Mouse (Mus musculus) ovary, adult 18-20 months (tissue): ENCODE results near the gene Ctrc.

Experiments
- DNase-seq: peaks from one replicate; pipeline ENCODE4 v3.0.0; 2022; ENCODE audit warnings: low spot score, mixed read lengths

Gene Ctrc

DNA sequence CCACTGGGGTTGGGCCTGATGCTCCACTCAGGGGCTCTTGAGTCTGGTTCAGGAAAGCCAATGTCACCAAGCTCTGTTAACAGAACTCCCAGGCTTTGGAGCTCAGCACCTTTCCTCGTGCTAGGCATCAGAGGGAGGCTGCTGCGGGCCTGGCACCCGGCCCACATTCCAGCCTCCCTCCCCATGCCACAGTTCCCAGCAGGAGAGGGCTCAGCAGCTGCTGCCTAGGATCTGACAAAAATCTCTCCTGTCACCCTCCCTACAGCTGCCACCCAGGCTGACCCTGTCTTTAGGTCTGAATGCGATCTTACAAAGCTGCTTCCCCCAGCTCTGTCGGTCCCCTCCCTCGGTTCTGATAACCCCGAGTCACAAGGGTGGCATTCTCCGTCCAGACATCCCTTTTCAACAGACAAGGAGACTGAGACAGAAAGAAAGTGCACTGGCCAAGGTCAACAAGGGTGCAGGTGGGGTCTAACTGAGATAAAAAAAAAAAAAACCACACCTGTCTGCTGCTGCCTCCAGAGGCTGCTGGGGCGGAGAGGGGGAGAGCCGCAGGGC is 20.9 kb upstream of the Ctrc start:
- DNase-seq: no peak

GRCm38 (mm10) chr4:141865600-141865999 is 19.4 kb upstream of the Ctrc start:
- no peak for DNase-seq

DNA sequence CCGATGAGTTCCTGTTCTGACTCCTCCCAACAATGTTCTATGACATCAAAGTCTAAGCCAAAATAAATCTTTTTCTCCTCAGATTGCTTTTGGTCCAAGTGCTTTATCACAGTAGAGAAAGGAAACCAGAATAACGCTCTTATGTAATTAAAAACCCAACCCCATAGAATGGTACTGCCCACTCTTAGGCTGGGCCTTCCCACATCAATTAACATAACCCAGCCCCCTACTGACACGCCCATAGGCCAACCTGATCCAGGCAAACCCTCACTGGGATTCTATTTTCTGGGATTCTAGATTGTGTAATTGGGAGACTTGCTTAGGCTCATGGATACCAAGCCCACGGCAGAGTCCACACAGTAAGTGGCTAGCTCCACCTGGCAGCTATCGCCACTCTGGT is 18.8 kb upstream of the Ctrc start:
- no peak for DNase-seq

GRCm38 (mm10) chr4:141864506-141864905 is 18.3 kb upstream of the Ctrc start:
- no peak for DNase-seq

GRCm38 (mm10) chr4:141863726-141864280 is 17.6 kb upstream of the Ctrc start:
- no peak for DNase-seq

GRCm38 (mm10) chr4:141862867-141863266 is 16.7 kb upstream of the Ctrc start:
- DNase-seq: no peak

DNA sequence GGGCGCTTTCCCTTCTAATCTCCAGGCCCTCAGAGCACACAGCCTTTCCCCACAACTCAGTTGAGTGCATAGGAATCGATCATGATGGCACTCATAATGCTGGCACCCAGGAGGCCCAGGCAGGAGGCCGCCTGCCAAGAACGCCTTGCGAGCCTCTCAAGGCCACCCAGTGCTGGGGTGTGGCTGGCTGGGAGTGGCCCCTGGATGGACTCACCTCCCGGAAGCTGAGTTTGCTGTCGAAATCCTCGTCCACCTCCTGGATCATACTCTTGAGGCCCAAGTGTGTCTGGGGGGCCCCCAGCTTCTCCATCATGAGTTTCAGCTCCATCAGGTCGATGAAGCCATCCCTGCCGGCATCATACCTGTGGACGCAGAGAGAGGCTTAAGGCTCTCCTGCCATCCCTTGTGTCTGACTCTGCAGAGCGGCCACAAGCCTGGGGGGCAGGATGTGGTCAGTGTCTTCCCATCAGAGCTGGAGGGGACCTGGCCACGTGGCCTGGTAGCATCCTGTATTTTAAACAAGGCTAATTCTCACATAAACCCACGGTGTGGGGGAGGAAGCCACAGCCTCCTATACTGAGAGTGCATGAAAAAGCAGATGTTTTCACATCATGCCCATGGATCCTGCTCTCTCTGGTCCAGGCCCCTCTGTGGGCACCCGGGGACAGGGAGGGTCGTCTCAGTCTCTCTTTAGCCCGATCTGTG is 15.6 kb upstream of the Ctrc start:
- no peak for DNase-seq

DNA sequence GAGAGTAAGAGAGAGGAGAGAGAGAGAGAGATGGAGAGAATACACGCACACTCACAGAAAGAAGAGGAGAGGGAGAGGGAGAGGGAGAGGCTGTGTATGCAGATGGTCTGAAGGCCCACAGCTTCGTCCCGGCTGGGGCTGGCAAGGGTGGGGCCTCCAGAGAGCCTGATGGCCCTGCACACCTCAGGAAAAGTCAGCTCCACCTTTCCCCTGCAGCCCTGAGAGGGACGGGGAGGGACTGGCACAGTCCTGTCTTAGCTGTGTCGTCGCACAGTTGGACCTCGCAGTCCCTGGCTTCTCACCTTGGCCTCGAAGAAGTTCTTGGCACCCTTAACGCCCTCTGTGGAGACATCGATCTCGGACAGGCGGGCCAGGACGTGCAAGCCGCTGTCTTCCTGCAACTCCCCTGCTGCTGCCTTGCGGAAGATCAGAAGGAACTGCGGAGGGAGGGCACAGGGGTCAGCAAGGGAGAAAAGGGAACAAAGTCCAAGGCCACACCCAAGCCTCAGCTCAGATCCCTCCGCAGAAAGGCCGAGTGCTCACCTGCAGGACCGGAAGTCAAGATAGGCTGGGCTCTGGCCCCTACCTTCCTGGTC is 14.2 kb upstream of the Ctrc start:
- no peak for DNase-seq

- no peak for DNase-seq
Observed at GRCm38 (mm10) chr4:141859351-141859750, 13.2 kb upstream of the Ctrc start.

- DNase-seq: no peak
Observed at GRCm38 (mm10) chr4:141858501-141858900, 12.3 kb upstream of the Ctrc start.

DNA sequence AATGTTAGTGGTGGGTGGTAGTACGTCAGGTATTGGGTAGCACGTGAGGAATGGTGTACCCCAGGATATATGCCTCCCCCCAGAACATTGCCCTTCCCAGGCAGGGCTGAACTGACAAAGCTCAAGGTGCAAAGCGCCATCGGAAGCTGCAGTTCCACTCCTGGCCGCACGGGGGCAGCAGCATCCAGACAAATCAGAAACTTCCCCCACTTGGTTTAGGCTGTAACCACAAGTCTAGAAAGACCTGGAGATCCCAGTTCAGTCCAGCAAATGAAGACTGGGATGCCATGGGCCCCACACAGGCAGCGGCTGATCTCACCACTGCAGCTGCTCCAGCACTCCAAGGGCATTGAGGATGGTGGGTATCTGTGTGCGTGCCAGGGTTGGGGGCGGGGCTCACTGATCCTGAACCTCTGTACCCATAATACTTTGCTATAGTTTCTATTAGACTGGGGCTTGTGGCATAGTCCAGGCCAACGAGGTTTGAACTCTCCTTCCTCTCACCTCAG is 11.3 kb upstream of the Ctrc start:
- DNase-seq: no peak

GRCm38 (mm10) chr4:141853437-141853836 is 7.3 kb upstream of the Ctrc start:
- DNase-seq: no peak

DNA sequence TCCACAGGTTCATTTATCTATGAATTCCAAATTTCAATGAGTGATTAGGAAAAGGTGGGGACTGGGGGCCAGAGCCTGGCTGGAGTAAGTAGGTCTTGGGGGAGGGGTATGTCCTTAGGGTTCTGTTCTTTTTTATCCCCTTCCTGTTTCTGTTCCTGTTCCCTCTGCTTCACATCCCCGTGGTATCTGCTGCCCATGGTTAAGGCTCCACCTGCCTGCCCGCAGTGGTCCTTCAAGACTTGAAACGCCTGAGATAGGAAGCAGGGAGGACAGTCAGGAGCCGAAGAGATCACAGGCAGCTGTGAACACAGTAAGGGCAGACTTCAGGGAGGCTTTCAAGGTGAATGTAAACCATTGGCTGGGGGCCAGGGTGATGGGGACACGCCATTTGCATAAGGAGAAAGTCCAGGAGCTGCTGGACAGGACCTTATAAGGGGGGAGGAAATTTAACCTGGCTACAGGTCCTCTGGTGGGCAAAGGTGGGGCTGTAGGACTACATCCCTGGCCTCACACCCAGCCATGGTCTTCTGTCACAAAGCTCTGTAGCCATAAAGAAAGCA is 11.5 kb downstream of the Ctrc start:
- no peak for DNase-seq

- DNase-seq: no peak
Observed at GRCm38 (mm10) chr4:141833911-141834310, 12.2 kb downstream of the Ctrc start.

DNA sequence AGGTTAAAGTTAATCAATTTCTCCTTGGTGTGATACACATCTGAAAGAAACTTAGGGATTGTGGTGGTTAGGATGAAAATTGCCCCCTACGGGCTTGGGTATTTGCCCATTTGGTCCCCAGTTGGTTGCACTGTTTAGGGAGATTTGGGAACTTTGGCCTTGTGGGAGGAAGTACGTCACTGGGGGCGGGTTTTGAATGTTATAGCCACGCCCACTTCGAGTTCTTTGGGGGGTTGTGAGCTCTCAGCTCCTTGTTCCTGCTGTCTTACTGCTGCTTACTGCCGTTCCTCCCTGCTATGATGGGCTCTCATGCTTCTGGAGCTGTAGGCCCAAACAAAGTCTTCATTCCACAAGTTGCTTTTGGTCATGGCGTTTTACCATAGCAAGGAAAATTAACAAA is 14.8 kb downstream of the Ctrc start:
- no peak for DNase-seq

- no peak for DNase-seq
Observed at GRCm38 (mm10) chr4:141830381-141830780, 15.8 kb downstream of the Ctrc start.

DNA sequence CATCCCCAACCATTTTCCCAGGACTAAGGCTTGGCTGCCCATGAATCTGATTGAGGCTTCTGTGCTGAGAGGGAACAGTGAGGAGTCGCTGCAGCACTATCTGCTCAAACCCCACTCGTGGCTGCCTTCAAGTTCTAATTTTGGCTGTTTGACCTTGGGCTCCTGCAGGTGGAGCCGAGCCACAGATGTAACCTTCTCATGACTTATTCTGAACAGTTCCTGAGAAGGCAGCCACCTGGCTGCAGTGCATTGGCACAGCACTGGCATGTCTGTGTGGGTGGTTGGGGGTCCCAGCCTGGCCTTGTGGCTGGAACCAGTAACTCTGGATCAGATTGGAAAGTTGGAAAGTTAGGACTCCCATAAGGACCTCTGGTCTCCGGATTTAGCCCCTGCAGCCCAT is 18.0 kb downstream of the Ctrc start:
- no peak for DNase-seq

DNA sequence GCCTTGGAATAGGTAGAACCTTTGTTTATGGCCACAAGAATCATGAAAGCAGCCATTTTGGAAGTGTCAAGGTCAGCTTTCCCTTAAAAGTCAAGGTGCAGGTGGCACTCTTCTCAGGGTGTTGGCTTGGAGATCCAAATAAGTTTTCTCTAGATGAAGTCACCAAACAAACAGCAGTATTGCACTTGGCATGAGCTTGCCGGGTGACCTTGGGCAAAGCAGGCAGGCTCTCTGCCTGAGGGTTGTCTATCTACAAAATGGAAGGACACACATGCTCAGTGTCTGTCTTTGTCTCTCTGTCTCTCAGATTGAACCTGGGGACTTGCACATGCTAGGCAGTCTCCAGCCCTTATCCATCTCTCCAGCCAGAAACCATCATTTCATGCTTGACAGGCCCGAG is 18.8 kb downstream of the Ctrc start:
- DNase-seq: peak; percentile 29

DNA sequence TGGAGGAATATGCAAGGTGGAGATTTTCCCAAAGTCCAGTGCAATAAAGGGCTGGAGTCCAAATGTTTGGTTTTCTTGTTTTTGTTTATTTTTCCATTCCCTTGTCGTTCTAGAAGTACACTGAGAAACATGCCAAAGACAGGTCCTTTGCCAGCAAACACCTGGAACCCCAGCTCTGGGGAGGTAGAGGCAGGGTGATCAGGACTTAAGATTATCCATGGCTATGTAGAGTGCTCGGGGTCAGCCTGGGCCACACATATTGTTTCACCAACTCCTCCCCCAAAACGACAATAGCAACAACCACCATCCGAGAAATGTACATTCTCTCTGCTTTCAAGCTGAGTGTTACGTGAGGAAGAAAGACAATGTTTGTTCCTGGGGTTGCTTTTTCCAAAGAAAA is 20.1 kb downstream of the Ctrc start, which contains the start of gene Cela2a:
Cela2a (minus strand) TSS at position 101 of the 400 bp plus-strand sequence.
- no peak for DNase-seq

GRCm38 (mm10) chr4:141822979-141823378 is 23.2 kb downstream of the Ctrc start:
- peak; percentile 21 for DNase-seq

- DNase-seq: no peak
Observed at GRCm38 (mm10) chr4:141822089-141822488, 24.1 kb downstream of the Ctrc start.

DNA sequence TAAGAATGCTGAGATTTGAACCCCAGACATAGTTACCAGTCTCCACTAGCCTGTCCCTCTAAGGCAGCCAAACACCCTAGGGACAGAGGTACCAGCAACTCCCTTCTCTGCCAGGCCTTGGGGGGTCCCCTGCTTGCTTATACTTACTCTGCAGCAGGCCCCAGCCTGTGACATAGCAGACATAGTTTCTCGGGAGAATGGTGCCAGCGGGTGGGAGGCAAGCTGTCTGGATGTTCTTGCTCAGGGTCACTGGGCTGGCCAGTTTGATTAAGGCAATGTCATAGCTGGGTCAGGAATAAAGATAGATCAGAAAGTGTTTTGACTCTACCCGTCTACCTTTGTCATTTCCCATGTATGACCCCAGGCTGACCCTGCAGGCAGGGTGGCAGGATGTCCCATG is 25.0 kb downstream of the Ctrc start:
- peak; percentile 47 for DNase-seq

DNA sequence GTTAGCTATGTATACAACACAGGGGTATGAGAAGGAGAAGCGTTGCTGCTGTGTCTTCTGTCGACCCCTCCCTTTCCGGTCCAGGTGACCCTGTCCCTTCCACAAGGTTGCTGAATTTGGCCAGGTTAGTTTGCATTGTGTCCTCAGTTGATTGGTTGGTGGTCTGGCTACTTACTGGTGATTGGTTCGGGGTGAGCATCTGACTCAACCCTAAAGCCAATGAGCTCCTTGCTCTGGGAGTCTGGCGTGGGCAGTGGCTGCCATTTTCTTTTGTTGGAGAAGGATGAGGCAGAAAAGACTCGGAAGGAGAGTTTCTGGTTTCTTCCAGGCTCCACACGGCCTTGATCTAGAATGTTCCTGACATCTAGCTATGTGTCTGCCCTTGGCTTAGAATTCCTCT is 26.8 kb downstream of the Ctrc start:
- no peak for DNase-seq
